Mouse (Mus musculus) T-helper 17 cell (primary cell): ENCODE results near the gene Pgm1.

ENCODE experiments used
- in situ Hi-C, 2 experiments: fragments of 300-600 bp; cut with MboI, MseI; formaldehyde crosslinking; loops; 1 replicate in 1 of 2; 2 replicates in 1 of 2; pipeline ENCODE4 v1.15.1; 2025; ENCODE audit warnings: high pct_unique_total_duplicates in 2 of 2

The Pgm1 gene

GRCm38 (mm10) chr4:99929149-99929612 is at the start of gene Pgm1:
Gene Pgm1, plus strand, starts transcription at chr4:99929414.
- in situ Hi-C loops, result loop anchor here (5.0 to 25.0 kb wide), 5 partner anchors 92 to 1542 kb away; partner anchors contain the start of genes Alg6 (in 1 of the 2), Efcab7 (in 1 of the 2), Patj (in 1 of the 2) and Tm2d1 (in 1 of the 2)

- in situ Hi-C loops, result loop anchor here (5.0 to 25.0 kb wide), 4 partner anchors 220 to 1245 kb away; partner anchors contain the start of gene Foxd3 (in 1 of the 2)
These were observed 47.3 kb upstream of the Pgm1 start for GRCm38 (mm10) chr4:99881882-99882281.

GRCm38 (mm10) chr4:99882405-99882804 is 46.8 kb upstream of the Pgm1 start:
- in situ Hi-C loops, result loop anchor here (5.0 to 25.0 kb wide), 4 partner anchors 220 to 1245 kb away; partner anchors contain the start of gene Foxd3 (in 1 of the 2)

GRCm38 (mm10) chr4:99913894-99914451 is 15.2 kb upstream of the Pgm1 start:
- in situ Hi-C loops, result loop anchor here in 1 of 2 experiments (10.0 kb wide), 1 partner anchor 259 kb away; the partner anchor contains the start of gene Foxd3

- in situ Hi-C loops, result loop anchor here (5.0 to 25.0 kb wide), 5 partner anchors 89 to 1539 kb away; partner anchors contain the start of genes Alg6 (in 1 of the 2), Efcab7 (in 1 of the 2), Patj (in 1 of the 2) and Tm2d1 (in 1 of the 2)
These were observed 2.8 kb upstream of the Pgm1 start for GRCm38 (mm10) chr4:99926380-99926779.

GRCm38 (mm10) chr4:99928521-99928920 is 693 bp upstream of the Pgm1 start:
- in situ Hi-C loops, result loop anchor here (5.0 to 25.0 kb wide), 5 partner anchors 91 to 1541 kb away; partner anchors contain the start of genes Alg6 (in 1 of the 2), Efcab7 (in 1 of the 2), Patj (in 1 of the 2) and Tm2d1 (in 1 of the 2)

- in situ Hi-C loops, result loop anchor here (5.0 to 25.0 kb wide), 6 partner anchors 93 to 1543 kb away; partner anchors contain the start of genes Alg6 (in 1 of the 2), Efcab7 (in 1 of the 2), Patj (in 1 of the 2) and Tm2d1 (in 1 of the 2)
These were observed 651 bp downstream of the Pgm1 start, which contains the start of gene Itgb3bp for GRCm38 (mm10) chr4:99929613-99930517. Gene Itgb3bp, minus strand, starts transcription at chr4:99929813.

GRCm38 (mm10) chr4:99930518-99931239 is 1.5 kb downstream of the Pgm1 start:
- in situ Hi-C loops, result loop anchor here (5.0 to 25.0 kb wide), 5 partner anchors 93 to 1543 kb away; partner anchors contain the start of genes Alg6 (in 1 of the 2), Efcab7 (in 1 of the 2), Patj (in 1 of the 2) and Tm2d1 (in 1 of the 2)

GRCm38 (mm10) chr4:99931240-99931580 is 2.0 kb downstream of the Pgm1 start:
- in situ Hi-C loops, result loop anchor here (5.0 to 25.0 kb wide), 5 partner anchors 94 to 1544 kb away; partner anchors contain the start of genes Alg6 (in 1 of the 2), Efcab7 (in 1 of the 2), Patj (in 1 of the 2) and Tm2d1 (in 1 of the 2)

- in situ Hi-C loops, result loop anchor here (5.0 to 25.0 kb wide), 5 partner anchors 95 to 1545 kb away; partner anchors contain the start of genes Alg6 (in 1 of the 2), Efcab7 (in 1 of the 2), Patj (in 1 of the 2) and Tm2d1 (in 1 of the 2)
These were observed 2.6 kb downstream of the Pgm1 start for GRCm38 (mm10) chr4:99931807-99932206.

GRCm38 (mm10) chr4:99934859-99935258 is 5.6 kb downstream of the Pgm1 start:
- in situ Hi-C loops, result loop anchor here (5.0 to 25.0 kb wide), 5 partner anchors 98 to 1548 kb away; partner anchors contain the start of genes Alg6 (in 1 of the 2), Efcab7 (in 1 of the 2), Patj (in 1 of the 2) and Tm2d1 (in 1 of the 2)

GRCm38 (mm10) chr4:99936278-99936677 is 7.1 kb downstream of the Pgm1 start:
- in situ Hi-C loops, result loop anchor here (25.0 kb wide), 4 partner anchors 99 to 1549 kb away; partner anchors contain the start of genes Alg6 (in 1 of the 2), Efcab7 (in 1 of the 2), Patj (in 1 of the 2) and Tm2d1 (in 1 of the 2)

GRCm38 (mm10) chr4:99939711-99940505 is 10.7 kb downstream of the Pgm1 start:
- in situ Hi-C loops, result loop anchor here (10.0 to 25.0 kb wide), 5 partner anchors 103 to 1553 kb away; partner anchors contain the start of genes Alg6 (in 1 of the 2), Efcab7 (in 1 of the 2), Patj (in 1 of the 2) and Ror1 (in 1 of the 2)

- in situ Hi-C loops, result loop anchor here (10.0 to 25.0 kb wide), 5 partner anchors 105 to 1555 kb away; partner anchors contain the start of genes Alg6 (in 1 of the 2), Efcab7 (in 1 of the 2), Patj (in 1 of the 2) and Ror1 (in 1 of the 2)
These were observed 12.6 kb downstream of the Pgm1 start for GRCm38 (mm10) chr4:99941655-99942414.

- in situ Hi-C loops, result loop anchor here (10.0 to 25.0 kb wide), 5 partner anchors 107 to 1557 kb away; partner anchors contain the start of genes Alg6 (in 1 of the 2), Efcab7 (in 1 of the 2), Patj (in 1 of the 2) and Ror1 (in 1 of the 2)
These were observed 15.4 kb downstream of the Pgm1 start for GRCm38 (mm10) chr4:99944606-99945005.

GRCm38 (mm10) chr4:99945011-99945410 is 15.8 kb downstream of the Pgm1 start:
- in situ Hi-C loops, result loop anchor here (10.0 to 25.0 kb wide), 5 partner anchors 108 to 1558 kb away; partner anchors contain the start of genes Alg6 (in 1 of the 2), Efcab7 (in 1 of the 2), Patj (in 1 of the 2) and Ror1 (in 1 of the 2)

- in situ Hi-C loops, result loop anchor here (10.0 to 25.0 kb wide), 5 partner anchors 109 to 1559 kb away; partner anchors contain the start of genes Alg6 (in 1 of the 2), Efcab7 (in 1 of the 2), Patj (in 1 of the 2) and Ror1 (in 1 of the 2)
These were observed 17.3 kb downstream of the Pgm1 start for GRCm38 (mm10) chr4:99946516-99946915.
